19 mouse cellular contexts compared by ENCODE assay signal in genomic region chr2:31002857-31003256, GRCm38 (mm10). TPM values are rescaled to one million over a fixed set of nuclear protein-coding genes. Genes with fewer than 3 reads are reported as not detected.
DNase-seq lines count a peak whose midpoint lies in the region.
"Had no signal": no experiment of that assay in that cellular context is flagged by ENCODE, and none has a peak within 500 bp of the region (broad histone marks: within the 10 kb centered on the region; RNA-seq: fewer than 3 reads in every experiment).

No protein-coding gene starts in this region.

- DNase-seq in cerebellum, adult 11-12 months = peak; percentile 65
- DNase-seq in cerebellum, postnatal 14 days = no peak
- DNase-seq in cerebellum, adult 9-10 months = peak; percentile 64
- no peak for DNase-seq in cerebellum, postnatal 36 days
- peak; percentile 66 for DNase-seq in layer of hippocampus, adult 9-11 months
- no peak for DNase-seq in layer of hippocampus, adult 18-20 months (ENCODE audit: low spot score in 2 of 2)
- DNase-seq in cerebellum, postnatal 25 days = peak; percentile 43 to 53
- DNase-seq: adrenal gland, postnatal 10 days; adrenal gland, postnatal 36 days; B cell, adult 2 months; embryo, embryonic 11 days; forebrain, postnatal 0 days; gastrocnemius, adult 2 months; gastrocnemius, postnatal 25 days; heart, adult 18-20 months; heart, postnatal 10 days; heart, postnatal 36 days; kidney, adult 11 months; kidney, adult 8-10 months had no signal

RNA-seq across cellular contexts. Expression of gene Usp20, which starts 20.8 kb away (rescaled TPM):
- total RNA-seq in layer of hippocampus, adult 18-20 months (2021) = 10 to 100 TPM; 86.5 to 90.9 TPM

RNA-seq across cellular contexts. Expression of gene BC005624, which starts 20.9 kb away (rescaled TPM):
- total RNA-seq in layer of hippocampus, adult 18-20 months (2021) = 10 to 100 TPM; 68.0 to 68.2 TPM

RNA-seq across cellular contexts. Expression of gene Tor1a, which starts 35.1 kb away (rescaled TPM):
- 10 to 100 TPM; 49.5 to 51.4 TPM for total RNA-seq in layer of hippocampus, adult 18-20 months (2021)

RNA-seq across cellular contexts. Expression of gene Tor1b, which starts 50.1 kb away (rescaled TPM):
- total RNA-seq in layer of hippocampus, adult 18-20 months (2021) = 10 to 100 TPM; 32.3 to 38.3 TPM

Comparison
In these comparisons a context has a peak if more than half of its experiments do, and no peak if none do; other contexts are left out.
1. DNase-seq: peak in cerebellum, adult 11-12 months (single experiment), cerebellum, adult 9-10 months (single experiment), layer of hippocampus, adult 9-11 months (single experiment) and cerebellum, postnatal 25 days (2 of 2); none in cerebellum, postnatal 14 days (0 of 2), cerebellum, postnatal 36 days (0 of 2) and layer of hippocampus, adult 18-20 months (0 of 2).